Mouse (Mus musculus) stomach, embryonic 16.5 days (tissue): ENCODE measurements at regions not wholly inside any gene's neighbourhood (a gene's known extent, or its start where the extent isn't known, plus 50 kb on each side); places are given as distances from the start of the nearest gene placed in this dataset.

Source experiments
- ATAC-seq: fragments of 200-750 bp; cut with Nextera tagmentation; 2 replicates; pipeline ENCODE4 v1.8.0; 2017; ENCODE audit warnings: moderate number of reproducible peaks, moderate TSS enrichment; ENCODE audit not compliant: insufficient read depth, low FRiP score
- H3K27ac ChIP-seq: fragments of 300-500 bp; sonication (generic); 2 replicates; pipeline ENCODE4 v1.5.1; 2014; ENCODE audit warnings: low read length
- H3K27me3 ChIP-seq: fragments of 300-500 bp; sonication (generic); 2 replicates; pipeline ENCODE4 v1.6.1; 2014; ENCODE audit warnings: low read length, control low read depth, mixed read lengths; ENCODE audit not compliant: control insufficient read depth, insufficient read depth
- H3K36me3 ChIP-seq: fragments of 300-500 bp; sonication (generic); 2 replicates; pipeline ENCODE4 v1.6.1; 2014; ENCODE audit warnings: low read length; ENCODE audit not compliant: control insufficient read depth, insufficient read depth
- H3K4me1 ChIP-seq: fragments of 300-500 bp; sonication (generic); 2 replicates; pipeline ENCODE4 v1.6.1; 2014; ENCODE audit warnings: low read length, control low read depth, mixed read lengths; ENCODE audit not compliant: control insufficient read depth, insufficient read depth
- H3K4me2 ChIP-seq: fragments of 300-500 bp; sonication (generic); 2 replicates; pipeline ENCODE4 v1.6.1; 2014; ENCODE audit warnings: low read depth, low read length, mixed read lengths
- H3K4me3 ChIP-seq: fragments of 300-500 bp; sonication (generic); replicated peaks from 2 replicates; pipeline ENCODE4 v1.5.1; 2014; ENCODE audit warnings: mild to moderate bottlenecking, low read length
- H3K9ac ChIP-seq: fragments of 300-500 bp; sonication (generic); 2 replicates; pipeline ENCODE4 v1.6.1; 2014; ENCODE audit warnings: low read length
- H3K9me3 ChIP-seq: fragments of 300-500 bp; sonication (generic); replicated peaks from 2 replicates; pipeline ENCODE4 v1.6.1; 2016; ENCODE audit warnings: low read length, control low read depth; ENCODE audit not compliant: control insufficient read depth
- WGBS: fragments of 180-500 bp; shearing (Covaris S2); extraction: QIAGEN DNeasy Blood & Tissue Kit; methylation state at CpG from one replicate; pipeline ENCODE4 v1.1.7; 2014; 5-methylcytosine and 5-hydroxymethylcytosine counted together

DNA sequence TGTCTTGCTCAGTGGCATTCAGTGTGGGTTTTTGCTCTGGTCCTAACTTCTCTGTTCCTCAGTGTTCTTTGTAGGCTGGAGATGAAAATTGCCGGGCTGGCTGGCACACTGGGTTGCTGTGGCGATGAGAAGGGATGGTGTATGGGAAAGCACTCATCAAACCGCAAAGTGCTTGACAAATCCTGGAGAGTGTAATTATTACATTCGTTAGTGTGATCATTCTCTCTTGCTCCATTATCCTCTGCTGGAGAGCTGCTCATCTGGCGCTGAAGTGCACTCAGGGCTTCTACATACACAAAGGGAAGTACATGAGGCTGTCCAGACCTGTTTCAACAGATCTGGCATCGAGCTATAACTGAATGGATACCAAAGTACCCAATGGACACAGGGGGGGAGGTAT, 605.9 kb upstream of the Cdh11 start:
- Histone ChIP-seq H3K4me3 (no peak overlapping the region), H3K4me1 (no peaks in the 10 kb centered on the region), H3K4me2 (no peak overlapping the region), H3K27ac (no peak overlapping the region), H3K27me3 (no peaks in the 10 kb centered on the region), H3K9ac (no peak overlapping the region), H3K36me3 (no peaks in the 10 kb centered on the region), H3K9me3 (no peaks in the 10 kb centered on the region)
- no peak for ATAC-seq
- WGBS = 83% methylated on average over 6 of the region's 6 CpGs

DNA sequence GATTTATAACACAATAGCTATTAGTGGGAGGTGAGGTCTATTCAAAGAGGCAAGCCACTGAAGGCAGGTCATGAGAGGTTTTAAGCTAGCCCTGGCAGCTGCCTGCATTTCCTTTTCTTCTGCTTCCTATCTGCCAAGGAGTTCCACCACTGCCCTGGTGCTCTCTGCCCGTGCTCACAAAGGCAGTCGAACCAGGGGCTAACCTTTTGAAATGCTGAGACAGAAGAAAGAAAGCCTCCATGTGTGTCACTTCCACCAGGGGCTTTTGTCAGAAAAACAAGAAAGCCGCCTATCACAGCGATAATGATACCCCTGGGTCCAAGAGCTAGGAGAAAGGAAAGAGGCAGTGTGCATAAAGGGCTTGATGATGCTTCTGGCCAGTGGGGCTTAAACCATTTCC, 609.9 kb upstream of the Cdh11 start:
- WGBS = 49% methylated on average over 4 of the region's 4 CpGs
- no peak overlapping the region for H3K27ac ChIP-seq
- no peaks in the 10 kb centered on the region for H3K9me3 ChIP-seq
- no peak overlapping the region for H3K4me2 ChIP-seq
- H3K36me3 ChIP-seq = no peaks in the 10 kb centered on the region
- no peak overlapping the region for H3K9ac ChIP-seq
- no peaks in the 10 kb centered on the region for H3K27me3 ChIP-seq
- H3K4me1 ChIP-seq = no peaks in the 10 kb centered on the region
- H3K4me3 ChIP-seq = no peak overlapping the region
- no peak for ATAC-seq

- no peaks in the 10 kb centered on the region for H3K36me3 ChIP-seq
- no peak overlapping the region for H3K4me2 ChIP-seq
- H3K9me3 ChIP-seq = no peaks in the 10 kb centered on the region
- ATAC-seq = no peak
- no peak overlapping the region for H3K4me3 ChIP-seq
- 70% methylated on average over 3 of the region's 3 CpGs for WGBS
- no peak overlapping the region for H3K9ac ChIP-seq
- H3K4me1 ChIP-seq = no peaks in the 10 kb centered on the region
- no peaks in the 10 kb centered on the region for H3K27me3 ChIP-seq
- H3K27ac ChIP-seq = no peak overlapping the region
Measured at GRCm38 (mm10) chr8:103398179-103398578, 612.7 kb upstream of the Cdh11 start.

DNA sequence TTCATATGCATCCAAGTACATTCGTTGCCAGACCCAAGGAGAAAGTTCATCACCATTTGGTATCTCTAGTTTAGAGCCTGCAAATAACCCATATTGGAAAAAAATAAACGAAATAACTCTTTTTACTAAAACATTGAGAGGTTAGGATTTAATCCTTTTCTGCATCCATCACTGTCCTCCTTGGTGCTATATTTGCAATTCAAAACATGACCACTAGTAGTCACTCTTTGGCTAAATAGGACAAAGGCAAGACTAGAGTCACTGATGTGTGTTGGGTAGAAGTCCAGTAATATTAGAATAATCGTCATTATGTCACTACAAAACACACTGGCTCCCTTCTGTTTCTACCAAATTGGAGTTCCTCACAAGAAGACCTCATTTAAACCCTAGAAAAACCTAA, 614.0 kb upstream of the Cdh11 start:
- Histone ChIP-seq H3K36me3 (no peaks in the 10 kb centered on the region), H3K4me2 (no peak overlapping the region), H3K4me3 (no peak overlapping the region), H3K9ac (no peak overlapping the region), H3K27ac (no peak overlapping the region), H3K4me1 (no peaks in the 10 kb centered on the region), H3K27me3 (no peaks in the 10 kb centered on the region), H3K9me3 (no peaks in the 10 kb centered on the region)
- no peak for ATAC-seq
- WGBS = 81% methylated on average over 3 of the region's 3 CpGs

- Histone ChIP-seq H3K36me3 (no peaks in the 10 kb centered on the region), H3K4me2 (no peak overlapping the region), H3K9me3 (no peaks in the 10 kb centered on the region), H3K27ac (no peak overlapping the region), H3K27me3 (no peaks in the 10 kb centered on the region), H3K4me1 (no peaks in the 10 kb centered on the region), H3K4me3 (no peak overlapping the region), H3K9ac (no peak overlapping the region)
- ATAC-seq = no peak
- 67% methylated on average over 1 of the region's 1 CpGs for WGBS
Measured at GRCm38 (mm10) chr8:103400143-103400542, 614.7 kb upstream of the Cdh11 start.

GRCm38 (mm10) chr8:103402731-103403130, 617.3 kb upstream of the Cdh11 start:
- no peak overlapping the region for H3K4me2 ChIP-seq
- ATAC-seq = no peak
- no peak overlapping the region for H3K27ac ChIP-seq

GRCm38 (mm10) chr8:103403826-103404225, 618.4 kb upstream of the Cdh11 start:
- no peak overlapping the region for H3K9ac ChIP-seq
- no peaks in the 10 kb centered on the region for H3K36me3 ChIP-seq
- H3K27ac ChIP-seq = no peak overlapping the region
- no peaks in the 10 kb centered on the region for H3K9me3 ChIP-seq
- no peak overlapping the region for H3K4me3 ChIP-seq
- H3K4me1 ChIP-seq = peaks cover 6% of the 10 kb centered on the region; the same call in 1 of the 2 replicates
- no peak overlapping the region for H3K4me2 ChIP-seq
- ATAC-seq = no peak
- WGBS = 90% methylated on average over 4 of the region's 4 CpGs
- H3K27me3 ChIP-seq = no peaks in the 10 kb centered on the region

More at GRCm38 (mm10) chr8:103402731-103403130, 617.3 kb upstream of the Cdh11 start:
- H3K36me3 ChIP-seq = no peaks in the 10 kb centered on the region
- H3K9ac ChIP-seq = no peak overlapping the region
- no peaks in the 10 kb centered on the region for H3K27me3 ChIP-seq
- H3K9me3 ChIP-seq = no peaks in the 10 kb centered on the region
- H3K4me1 ChIP-seq = peaks cover 6% of the 10 kb centered on the region; the same call in 1 of the 2 replicates
- WGBS = 84% methylated on average over 3 of the region's 3 CpGs
- no peak overlapping the region for H3K4me3 ChIP-seq

DNA sequence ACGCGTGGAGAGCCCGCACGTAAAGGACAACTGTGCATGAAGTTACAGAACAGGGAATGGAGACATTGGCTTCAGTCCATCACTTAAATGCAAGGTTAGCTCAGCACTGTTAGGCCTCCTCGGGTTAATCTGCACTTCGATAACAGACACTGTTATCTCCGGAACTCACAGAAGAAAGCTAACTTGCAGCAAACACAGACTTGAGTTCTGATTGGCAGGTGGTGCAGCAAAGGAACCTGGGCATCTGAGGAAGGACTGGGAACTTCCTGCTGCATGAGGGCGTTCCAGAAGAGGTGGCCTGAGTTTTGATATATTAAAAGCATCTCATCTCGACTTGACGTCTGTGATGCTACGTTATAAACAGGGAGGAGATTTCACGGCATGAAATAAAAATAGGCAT, 620.3 kb upstream of the Cdh11 start:
- H3K9ac ChIP-seq = no peak overlapping the region
- no peak overlapping the region for H3K27ac ChIP-seq
- no peak overlapping the region for H3K4me3 ChIP-seq
- 37% methylated on average over 12 of the region's 12 CpGs for WGBS
- peaks cover 6% of the 10 kb centered on the region for H3K4me1 ChIP-seq
- no peaks in the 10 kb centered on the region for H3K36me3 ChIP-seq
- H3K4me2 ChIP-seq = no peak overlapping the region
- H3K9me3 ChIP-seq = no peaks in the 10 kb centered on the region
- H3K27me3 ChIP-seq = no peaks in the 10 kb centered on the region
- ATAC-seq = no peak

DNA sequence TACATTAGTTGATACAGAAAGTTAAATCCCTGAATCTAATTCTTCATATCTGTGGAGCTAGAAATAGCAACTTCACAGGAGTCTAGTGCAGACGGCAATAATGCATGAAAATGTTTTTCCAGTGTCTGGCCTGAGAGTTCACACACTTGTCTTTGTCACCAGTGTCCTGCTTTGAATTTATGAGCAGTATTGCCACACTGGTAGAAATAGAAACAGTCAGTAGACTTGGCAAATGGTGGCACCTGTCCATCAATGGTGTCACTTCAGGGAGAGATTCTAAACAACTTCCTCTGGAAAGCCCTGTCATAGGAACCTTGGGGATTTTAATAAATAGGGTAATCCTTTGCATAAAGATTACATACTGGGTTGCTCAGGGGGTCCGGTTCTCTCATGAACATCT, 621.5 kb upstream of the Cdh11 start:
- H3K27ac ChIP-seq = no peak overlapping the region

GRCm38 (mm10) chr8:103407631-103408030, 622.2 kb upstream of the Cdh11 start:
- H3K27me3 ChIP-seq = no peaks in the 10 kb centered on the region
- no peak for ATAC-seq
- H3K4me2 ChIP-seq = no peak overlapping the region
- H3K9me3 ChIP-seq = no peaks in the 10 kb centered on the region
- no peaks in the 10 kb centered on the region for H3K36me3 ChIP-seq
- 71% methylated on average over 5 of the region's 5 CpGs for WGBS
- no peak overlapping the region for H3K9ac ChIP-seq
- H3K4me1 ChIP-seq = peaks cover 6% of the 10 kb centered on the region
- no peak overlapping the region for H3K4me3 ChIP-seq
- no peak overlapping the region for H3K27ac ChIP-seq

More for the DNA sequence above, 621.5 kb upstream of the Cdh11 start:
- Histone ChIP-seq H3K27me3 (no peaks in the 10 kb centered on the region), H3K4me3 (no peak overlapping the region), H3K9me3 (no peaks in the 10 kb centered on the region), H3K4me1 (peaks cover 6% of the 10 kb centered on the region), H3K9ac (no peak overlapping the region), H3K36me3 (no peaks in the 10 kb centered on the region), H3K4me2 (no peak overlapping the region)
- WGBS = 72% methylated on average over 2 of the region's 2 CpGs
- no peak for ATAC-seq
